Mouse (Mus musculus) cerebellum, adult 11-12 months (tissue): Measurements from ENCODE around the gene Adamts16.

Source experiments
- DNase-seq: peaks from one replicate; pipeline ENCODE4 v3.0.0; 2022

Adamts16 gene

DNA sequence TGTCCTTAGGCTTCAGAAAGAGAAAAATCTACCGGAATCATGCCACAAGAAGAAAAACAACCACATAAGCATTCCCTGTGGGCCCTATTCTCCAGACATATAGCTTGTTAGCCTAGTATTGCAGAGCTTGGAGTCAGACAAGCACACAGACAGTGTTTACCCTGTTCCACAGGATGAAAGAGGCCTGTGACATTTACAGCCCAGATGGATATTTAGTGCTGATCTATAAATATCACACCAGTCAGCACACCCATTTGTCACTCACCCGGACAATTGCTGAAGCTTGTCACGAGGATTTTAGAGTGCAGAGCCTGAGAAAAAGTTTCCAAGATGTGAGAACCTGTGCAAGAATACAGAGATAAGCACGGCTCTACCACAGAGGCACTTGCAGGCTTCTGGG, 138.7 kb downstream of the Adamts16 start:
- DNase-seq = no peak

DNA sequence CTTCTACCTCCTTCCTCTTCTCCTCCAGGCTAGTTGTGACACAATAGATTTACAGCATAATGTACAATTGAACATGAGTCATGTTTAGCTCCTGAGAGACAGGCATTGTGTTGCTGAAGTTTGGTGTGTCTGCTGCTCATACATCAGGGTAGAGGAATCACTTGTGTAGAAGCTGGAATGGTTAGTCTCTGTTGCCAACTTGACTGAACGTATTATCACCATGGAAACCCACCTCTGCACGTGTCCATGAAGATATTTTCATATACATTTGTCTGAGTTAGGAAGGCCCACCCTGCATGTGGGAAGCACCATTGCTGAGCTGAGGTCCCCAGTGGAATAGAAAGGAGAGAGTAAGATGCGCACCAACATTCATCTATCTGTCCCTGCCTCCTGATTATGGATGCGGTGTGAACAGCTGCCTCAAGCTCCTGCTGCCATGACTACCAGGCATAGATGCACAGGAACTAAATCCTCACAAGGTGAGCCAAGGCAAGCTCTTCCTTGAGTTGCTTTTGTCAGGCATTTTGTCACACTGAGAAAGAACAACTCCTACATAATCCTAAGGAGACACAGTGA, 142.7 kb downstream of the Adamts16 start:
- no peak for DNase-seq

DNA sequence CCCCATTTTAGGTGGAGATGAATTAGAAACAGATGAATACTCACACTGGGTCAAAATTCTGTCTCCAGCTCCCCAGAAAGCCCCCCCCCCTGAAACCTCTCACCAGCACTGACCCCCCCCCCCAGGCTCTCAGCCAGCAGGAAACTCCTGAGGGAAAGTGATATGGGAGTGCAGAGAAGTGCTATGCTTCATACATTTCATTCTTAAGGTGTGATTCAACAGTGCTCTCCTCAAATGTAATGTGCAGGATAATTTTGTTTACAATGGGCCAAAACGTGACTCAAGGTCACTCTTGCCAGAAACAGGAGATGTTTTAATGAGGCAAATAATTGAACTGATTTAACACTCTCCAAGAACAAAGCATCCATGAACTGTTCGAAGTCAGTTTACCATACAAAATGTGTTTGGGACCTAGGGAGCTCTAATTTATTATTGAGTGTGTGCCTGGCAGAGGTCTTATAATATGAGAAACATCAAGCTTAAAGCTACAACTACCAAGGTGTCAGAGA, 152.1 kb downstream of the Adamts16 start:
- no peak for DNase-seq

DNA sequence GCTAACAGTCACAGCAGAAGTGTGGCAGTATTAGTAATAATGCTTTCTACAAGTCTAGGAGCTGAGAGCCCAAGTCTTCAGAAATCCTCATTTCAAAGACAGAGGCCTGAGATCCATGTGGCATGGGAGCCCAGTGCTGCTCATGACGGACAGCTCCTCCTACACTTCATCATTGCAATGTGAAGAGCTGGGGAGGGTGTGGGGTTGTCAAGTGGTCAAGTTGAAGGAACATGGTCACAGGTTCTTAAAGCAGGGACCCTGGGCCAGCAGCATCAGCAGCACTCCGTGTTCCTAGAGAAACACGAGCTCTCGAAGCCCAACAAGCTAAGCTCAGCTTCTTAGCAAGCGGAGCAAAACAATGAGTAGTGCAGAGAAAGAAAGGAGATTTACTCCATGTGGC, 155.8 kb downstream of the Adamts16 start:
- DNase-seq = no peak

DNA sequence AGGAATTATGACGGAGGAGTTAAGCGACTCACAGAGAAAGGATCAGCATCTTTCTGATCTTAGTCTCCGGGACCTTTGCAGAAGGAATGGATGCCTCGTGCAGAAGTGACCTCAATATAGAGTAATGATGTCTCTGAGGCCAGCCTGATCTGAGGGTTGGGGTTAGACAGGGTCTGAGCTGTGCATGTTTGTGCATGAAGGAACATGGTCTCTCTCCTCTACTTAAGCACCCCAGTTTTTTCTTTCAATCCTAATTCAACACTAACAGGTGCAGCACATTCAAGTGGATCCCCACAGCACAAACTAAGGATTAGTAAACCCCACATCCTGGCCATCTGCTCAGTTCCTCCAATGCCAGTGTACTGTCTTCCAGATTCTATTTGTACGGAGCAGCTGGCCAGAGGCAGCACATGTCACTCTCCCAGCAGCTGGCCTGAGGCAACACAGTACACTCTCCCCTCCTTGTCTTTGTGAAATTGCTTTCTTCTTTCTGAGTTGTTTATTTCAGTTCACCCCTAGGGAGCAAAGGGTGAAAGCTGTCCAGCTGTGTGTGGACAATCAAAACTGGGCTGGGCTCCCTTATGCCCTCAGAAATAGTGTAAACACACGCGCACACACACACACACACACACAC, 156.5 kb downstream of the Adamts16 start:
- DNase-seq = no peak

DNA sequence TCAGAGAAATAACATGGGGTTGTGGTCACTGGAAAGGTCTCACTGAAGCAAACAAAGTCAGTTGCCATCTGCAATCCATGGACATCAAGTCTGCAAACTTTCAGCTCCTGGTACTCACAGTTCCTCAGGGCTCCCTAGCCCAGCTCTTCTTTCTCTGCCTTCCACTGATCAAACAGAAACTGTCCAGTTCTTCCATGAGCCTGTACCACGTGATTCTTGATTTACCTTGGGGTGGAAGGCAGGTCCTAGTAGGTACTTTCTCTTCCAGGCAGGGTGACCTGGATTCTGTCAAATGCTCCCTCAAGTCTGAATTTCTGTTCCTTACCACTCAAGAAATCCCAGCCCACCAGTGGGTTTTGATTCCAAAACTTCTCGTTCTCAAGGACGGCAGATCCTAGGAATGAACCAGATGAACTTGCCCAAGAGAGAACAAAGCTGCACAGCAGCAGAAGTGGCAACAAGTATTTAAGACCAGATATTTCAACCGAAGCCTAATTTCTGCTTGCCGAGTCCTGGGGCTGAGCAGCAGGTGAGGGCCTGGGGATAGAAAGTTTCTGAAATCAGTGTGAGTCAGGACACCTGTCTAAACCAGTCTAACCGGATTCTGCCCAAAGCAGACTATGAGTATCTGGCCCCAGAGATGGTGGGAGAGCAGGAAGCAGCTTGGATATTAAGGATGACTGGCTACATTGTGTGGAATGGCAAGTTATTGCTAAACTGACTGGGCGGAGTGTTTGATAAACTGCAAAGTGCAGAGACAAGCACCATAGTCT, 160.0 kb downstream of the Adamts16 start:
- no peak for DNase-seq

DNA sequence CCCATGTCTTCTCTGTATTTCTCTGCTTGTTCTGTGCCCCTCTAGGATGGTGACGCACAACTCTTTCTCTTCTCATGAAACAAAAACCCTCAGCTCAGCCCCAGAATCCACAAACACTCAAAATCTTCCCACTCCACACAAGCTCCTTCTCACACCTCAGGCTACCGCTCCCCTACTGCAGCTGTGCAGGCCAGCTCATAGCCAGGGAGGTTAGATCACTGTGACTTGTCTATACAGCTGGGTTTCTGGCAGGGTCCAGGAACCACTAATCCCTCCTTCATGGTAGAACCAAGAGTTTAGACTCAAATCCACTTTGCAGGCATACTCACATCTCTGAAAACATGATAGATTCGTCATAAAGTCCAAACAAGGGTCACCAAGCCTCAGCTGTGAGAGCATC, 161.3 kb downstream of the Adamts16 start:
- no peak for DNase-seq
